Mouse (Mus musculus) adrenal gland (tissue): ENCODE measurements at regions not wholly inside any gene's neighbourhood (a gene's known extent, or its start where the extent isn't known, plus 50 kb on each side); places are given as distances from the start of the nearest gene placed in this dataset.

Source experiments
- intact Hi-C: fragments of 180-260 bp; cut with DNase I; formaldehyde crosslinking; loops from one replicate; pipeline ENCODE4 v1.15.1; 2025

DNA sequence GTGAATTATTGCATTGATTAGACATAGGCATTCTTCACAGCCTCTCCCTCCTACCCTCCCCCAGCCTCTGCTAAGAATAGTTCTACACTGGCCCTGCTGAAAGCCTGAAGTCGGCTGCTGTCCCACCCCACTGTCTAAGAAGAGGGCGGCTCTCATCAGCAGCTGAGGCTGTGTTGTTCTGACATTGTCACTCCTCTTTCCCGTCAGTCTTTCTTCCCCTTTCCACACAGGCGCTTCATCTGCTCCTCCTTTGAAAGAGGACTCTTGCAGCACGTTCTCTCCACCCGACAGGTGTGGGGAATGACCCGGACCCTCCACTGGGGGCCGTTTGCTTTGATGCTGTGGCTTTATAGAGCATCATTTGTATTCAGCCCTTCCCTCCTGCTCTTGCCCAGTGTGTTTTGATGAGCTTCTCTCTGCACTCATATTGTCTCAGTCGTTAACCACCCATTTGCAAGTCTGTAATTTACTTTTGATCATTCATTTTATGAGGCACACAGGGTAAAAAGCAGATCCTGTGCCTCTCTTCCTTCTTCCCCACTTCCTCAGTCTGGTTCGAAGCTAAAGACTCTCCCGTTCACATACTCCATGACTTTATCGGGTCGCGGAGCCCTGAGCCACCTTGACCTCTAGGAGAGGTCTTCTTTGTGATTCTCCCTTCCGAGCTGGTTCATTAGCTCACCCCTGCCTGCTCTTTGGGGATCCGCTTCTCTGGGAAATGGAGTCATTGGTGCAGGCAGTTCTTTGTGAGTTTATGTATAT lies 142.2 kb upstream of the Snx19 start:
- intact Hi-C loops, result no loop called here

DNA sequence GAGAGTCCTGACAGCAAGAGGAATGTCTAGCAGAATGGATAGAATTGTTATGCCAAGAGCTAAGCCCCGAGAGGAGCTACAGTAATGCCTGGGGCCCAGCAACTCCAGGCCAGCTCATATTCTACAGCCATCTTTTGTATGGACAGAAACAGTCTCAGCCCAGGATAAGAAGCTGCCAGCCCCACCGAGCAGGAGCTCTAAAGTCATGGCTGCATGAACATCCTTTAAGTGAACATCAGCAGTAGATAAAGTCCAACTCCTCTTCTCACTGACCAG lies 141.6 kb upstream of the Snx19 start:
- intact Hi-C loops, result no loop called here

DNA sequence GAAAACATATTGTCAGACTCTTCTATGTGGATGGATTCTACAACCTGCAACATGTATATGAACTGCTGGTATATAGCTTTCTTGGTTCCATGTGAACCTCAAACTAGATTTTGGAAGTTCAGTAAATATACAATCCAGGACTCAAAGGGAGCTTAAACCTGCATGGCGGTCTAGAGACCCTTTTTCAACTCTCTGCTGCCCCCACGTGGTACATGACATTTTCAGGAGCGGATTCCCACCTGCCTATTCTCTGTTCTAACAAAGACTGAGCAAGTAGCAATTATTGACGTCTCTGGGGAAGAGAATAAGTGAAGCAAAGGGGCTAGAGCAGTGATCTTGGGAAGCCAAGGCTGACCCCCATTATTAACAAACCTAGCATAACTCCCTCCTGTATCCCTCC lies 127.1 kb upstream of the Snx19 start:
- intact Hi-C loops, result no loop called here

DNA sequence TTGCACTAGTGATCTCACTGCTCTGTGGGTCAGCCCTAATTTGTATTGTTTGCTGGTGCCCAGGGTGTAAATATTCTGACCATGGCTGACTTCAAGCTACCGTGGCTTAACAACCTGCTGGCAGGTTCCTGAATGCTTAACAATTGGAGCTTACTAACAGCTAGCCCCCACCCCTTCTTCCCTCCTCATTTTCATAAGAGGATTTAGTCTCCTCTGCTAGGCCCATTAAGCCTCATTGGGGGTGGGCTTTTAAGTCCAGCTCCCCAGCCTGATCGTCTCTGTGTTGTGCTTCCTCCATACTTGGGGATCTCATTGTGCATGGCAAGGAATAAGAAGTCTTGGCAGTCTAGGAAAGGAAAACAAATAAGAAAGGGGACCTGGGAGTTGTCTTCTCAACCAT lies 118.6 kb upstream of the Snx19 start:
- intact Hi-C loops, result no loop called here

DNA sequence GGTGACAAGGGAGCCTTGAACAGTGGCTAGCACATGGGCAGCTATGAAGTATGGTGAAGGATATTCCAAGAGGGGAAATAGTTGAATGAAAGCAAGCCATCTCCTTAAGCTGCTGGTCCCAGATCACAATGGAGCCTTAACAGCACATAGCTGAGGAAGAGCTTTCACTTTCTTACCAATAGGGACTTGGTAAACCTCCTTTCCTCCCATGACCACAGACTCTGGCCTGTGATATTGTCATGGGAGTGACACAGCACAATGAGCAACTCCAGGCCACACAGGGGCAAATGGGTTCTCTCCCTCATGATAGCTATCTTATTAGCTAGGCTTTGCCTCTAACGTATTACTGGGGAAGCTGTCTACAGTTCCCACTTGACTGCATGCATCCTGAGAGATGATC lies 113.5 kb upstream of the Snx19 start:
- intact Hi-C loops, result loop anchor here (5.0 kb wide), 1 partner anchor 651 kb away; no protein-coding TSS in a partner anchor

DNA sequence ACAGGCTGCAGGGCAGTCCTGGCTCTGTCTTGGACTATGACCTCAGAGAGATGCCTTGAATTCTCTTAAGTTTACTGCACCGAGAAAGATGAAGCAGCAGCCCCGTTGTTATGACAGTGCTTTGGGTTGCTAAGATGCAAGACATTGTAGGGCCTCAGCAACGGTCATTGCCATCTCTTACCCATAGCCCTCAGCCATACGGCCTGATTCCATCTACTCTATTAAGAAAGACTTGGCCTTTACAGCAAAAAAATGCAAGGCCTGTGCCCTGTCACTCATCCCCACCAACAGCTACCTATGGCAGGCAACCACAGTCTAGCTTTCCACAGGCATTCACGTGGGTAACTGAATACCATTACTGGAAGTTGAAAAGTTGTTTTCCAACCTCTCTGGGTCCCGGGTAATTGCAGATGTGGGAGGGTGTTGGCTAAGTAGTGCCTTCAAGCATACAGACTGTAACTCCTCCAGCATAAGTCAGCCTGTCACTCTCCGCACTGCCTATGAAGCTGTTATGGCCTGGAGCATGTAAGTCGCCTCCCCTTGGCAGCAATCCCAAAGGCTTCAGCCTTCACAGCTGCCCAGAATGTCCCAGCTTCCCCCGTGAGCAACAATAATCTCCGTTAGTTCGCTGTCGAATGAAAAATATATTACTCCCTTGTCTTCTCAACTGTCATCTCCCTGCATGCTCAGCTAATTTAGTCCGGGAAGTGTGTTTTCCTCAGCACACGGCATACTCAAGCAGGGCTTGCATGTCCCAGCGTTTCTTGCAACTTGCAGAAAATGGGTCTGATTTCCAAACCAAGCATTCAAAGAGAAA lies 112.3 kb upstream of the Snx19 start:
- intact Hi-C loops, result loop anchor here (5.0 kb wide), 2 partner anchors 312 to 652 kb away; no protein-coding TSS in a partner anchor

DNA sequence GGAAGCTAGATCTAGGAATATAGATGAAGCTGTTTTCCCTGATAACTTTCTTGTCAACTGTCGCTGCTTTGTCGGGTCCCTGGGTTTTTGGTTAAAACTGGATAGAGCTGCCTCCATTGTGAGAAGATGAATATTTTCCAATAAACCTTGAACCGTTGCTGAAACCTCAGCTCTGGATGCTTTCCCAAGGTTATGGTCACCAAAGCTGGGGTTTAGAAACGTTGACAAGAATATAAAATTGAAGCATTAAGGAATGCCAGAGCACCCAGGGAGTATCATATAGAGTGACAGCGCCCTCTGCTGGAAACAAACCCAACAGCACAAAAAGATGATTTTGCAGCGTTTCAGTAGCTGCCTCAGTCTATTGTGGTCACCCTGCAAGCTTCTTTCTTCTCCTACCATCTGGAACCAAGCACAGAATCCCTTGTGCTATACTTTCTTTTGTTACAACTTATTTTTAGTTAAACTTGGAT lies 111.7 kb upstream of the Snx19 start:
- intact Hi-C loops, result loop anchor here (5.0 kb wide), 1 partner anchor 313 kb away; no protein-coding TSS in a partner anchor

DNA sequence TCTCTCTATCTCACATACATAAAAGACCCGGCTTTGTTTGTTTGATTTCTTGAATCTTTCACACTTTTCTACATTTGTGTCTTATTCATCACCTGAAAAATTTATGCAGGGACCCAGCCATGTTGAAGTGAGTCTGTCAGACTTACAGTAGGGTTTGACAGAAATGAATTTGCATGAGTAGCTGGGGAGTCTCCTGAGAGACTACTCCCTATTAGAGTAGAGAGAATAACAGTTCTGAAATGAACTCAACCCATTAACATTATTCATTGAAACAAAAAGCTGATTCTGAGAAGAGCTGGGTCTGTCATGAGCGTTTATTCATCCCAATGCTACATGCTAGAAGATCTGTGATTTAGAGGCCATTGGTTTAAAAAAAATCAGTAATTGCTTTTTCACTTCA lies 82.0 kb upstream of the Snx19 start:
- intact Hi-C loops, result no loop called here

DNA sequence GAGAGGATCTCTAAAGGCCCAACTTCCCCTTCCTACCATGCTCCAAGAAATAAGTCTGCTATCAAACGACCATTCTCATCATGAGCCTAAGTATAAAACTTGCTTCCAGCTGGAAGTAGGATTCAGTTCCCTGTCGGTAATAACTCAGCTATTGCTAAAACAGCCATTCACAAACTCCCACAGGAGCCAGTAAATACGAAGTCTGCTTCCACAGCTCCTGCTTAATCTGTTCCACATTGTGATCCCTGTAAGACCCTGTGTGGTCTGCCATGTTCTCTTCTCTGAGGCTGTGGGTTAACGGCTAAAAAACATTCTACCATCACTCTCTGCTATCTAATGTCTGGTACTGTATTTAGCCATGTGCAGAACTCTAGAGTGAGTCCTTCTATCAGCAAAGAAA lies 72.9 kb upstream of the Snx19 start:
- intact Hi-C loops, result no loop called here

DNA sequence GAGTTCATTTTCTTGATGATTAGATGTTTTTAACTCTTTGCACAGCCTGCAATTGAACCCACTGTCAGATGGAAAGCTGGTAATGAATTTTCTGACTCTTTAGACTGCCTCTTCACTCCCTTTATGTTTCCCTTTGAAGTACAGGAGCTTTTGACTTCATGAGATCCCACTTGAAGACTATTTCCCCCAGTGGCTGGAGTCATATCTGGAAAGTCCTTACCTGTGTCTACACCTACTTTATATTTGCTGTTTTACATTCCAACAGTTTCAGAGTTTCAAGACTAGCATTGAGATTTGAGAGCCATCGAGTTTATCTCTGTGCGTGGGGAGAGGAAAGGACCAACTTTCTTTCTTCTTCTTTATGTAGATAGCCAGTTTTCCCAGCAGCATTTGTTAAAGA lies 71.3 kb upstream of the Snx19 start:
- intact Hi-C loops, result no loop called here

DNA sequence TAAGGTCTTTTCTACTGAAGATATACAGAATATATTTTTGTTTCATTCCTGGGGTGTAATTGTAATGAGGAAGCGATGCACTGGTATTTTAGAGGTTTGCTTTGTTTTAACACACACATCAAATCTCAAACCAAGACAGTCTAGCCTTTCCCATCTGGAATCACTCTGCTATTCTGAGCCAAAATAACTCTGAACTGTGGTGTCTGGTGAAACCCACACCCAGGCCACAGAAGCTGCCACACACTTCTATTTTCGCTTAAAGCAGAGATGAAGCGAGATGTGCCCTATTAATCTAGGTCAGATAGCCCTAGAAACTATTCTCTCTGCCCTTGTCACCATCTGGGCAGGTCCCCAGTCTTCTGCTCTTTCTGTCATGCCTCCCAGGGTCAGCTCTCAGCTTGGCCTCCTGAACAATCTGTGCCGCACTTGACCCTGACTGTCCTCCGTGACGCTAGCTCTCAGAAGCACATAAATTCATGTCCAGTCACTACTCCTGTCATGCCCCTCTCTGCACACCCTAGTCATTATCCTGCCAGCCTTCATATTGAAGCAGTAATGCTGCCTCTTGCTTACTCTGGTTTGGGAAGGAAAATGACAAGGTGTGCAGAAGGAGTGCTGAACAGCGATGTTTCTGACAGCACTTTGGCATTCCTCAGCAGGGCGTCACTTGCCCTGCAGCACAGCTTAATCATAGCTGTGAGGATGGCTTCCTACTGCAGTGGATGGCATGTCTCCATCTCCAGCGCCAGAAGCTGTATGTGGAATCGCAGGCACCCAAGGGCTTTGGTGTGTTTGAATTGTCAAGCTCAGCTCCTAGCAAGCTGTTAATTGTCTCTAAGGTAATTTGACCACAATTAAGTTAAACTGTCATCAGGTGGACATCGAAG lies 57.1 kb upstream of the Snx19 start:
- intact Hi-C loops, result no loop called here

DNA sequence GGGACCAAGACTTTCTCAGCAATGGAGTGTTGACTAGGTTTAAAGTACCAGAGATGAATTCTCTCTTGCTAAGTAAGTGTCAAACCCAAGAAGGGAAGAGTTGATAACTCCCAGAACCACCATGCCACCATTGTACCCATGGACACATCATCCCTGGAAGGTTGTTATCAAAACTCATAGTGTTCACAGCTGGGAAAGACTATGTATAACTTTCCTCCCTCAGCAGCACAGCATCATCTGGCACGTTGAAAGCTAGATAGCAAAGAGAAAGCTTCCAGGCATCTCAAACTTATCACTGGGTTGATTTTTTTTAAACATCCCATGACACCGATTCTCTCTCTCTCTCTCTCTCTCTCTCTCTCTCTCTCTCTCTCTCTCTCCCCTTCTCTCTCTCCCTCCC lies 56.1 kb upstream of the Snx19 start:
- intact Hi-C loops, result no loop called here

DNA sequence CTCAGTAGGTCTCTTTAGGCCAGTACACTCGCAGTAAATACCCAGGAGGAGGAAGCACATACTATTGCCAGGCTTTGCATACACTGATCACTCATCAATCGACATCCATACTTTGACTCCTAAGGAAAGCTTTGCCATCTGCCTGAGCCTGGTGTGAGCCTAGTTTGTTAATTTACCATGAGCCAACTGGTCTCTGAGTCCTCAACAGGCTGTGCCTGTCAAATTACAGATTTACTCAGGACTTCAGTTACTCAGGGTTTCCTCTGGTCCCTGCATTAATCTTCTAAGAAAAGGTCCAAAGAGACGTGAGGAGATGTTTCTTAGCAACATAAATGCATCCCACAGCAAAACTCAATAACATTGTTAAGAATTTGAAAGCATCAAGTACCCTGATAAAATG lies 50.0 kb upstream of the Snx19 start:
- intact Hi-C loops, result no loop called here
